Mouse (Mus musculus) megakaryocyte-erythroid progenitor cell, adult 5-6 weeks (primary cell): ENCODE results near the gene Lrrc17. TPM values are rescaled to one million over a fixed set of nuclear protein-coding genes. Genes with fewer than 3 reads are reported as not detected.
A peak's percentile ranks its signal among the peaks of the same experiment; 100 is the strongest.
"Not testable (repeated sequence)": the region's sequence is repeated elsewhere in the genome, so short reads cannot be mapped to it uniquely, and the experiment has no call there.

ENCODE experiments used
- ATAC-seq: replicated peaks from 2 replicates; pipeline ENCODE4 v1.8.0; 2016; ENCODE audit warnings: mild to moderate bottlenecking, inconsistent platforms; ENCODE audit not compliant: severe bottlenecking, poor library complexity, low FRiP score, low TSS enrichment
- total RNA-seq, 2 experiments: library from RNA; stranded (forward) in 1 of 2; stranded (reverse) in 1 of 2; fragments of 200-1000, 215-1000 nt in 1 of 2; fragments of >200 nt in 1 of 2; fragmentation: Nextera tagmentation in 1 of 2; gene quantifications; 2 replicates each; pipeline ENCODE4 v1.2.3; 2014 to 2017

Lrrc17 gene
- total RNA-seq, 2 experiments from 2014 or later: not detected

- ATAC-seq: no peak
Measured at GRCm38 (mm10) chr5:21588220-21588619, 44.9 kb downstream of the Lrrc17 start.

GRCm38 (mm10) chr5:21592106-21592505 lies 48.7 kb downstream of the Lrrc17 start:
- no peak for ATAC-seq

GRCm38 (mm10) chr5:21593201-21593709 lies 49.9 kb downstream of the Lrrc17 start:
- no peak for ATAC-seq

- ATAC-seq: not testable (repeated sequence)
Measured at GRCm38 (mm10) chr5:21599536-21599935, 56.2 kb downstream of the Lrrc17 start.

GRCm38 (mm10) chr5:21599961-21600360 lies 56.6 kb downstream of the Lrrc17 start:
- ATAC-seq: no peak

GRCm38 (mm10) chr5:21605936-21606335 lies 62.6 kb downstream of the Lrrc17 start:
- ATAC-seq: no peak

GRCm38 (mm10) chr5:21608311-21609304 lies 65.2 kb downstream of the Lrrc17 start:
- ATAC-seq: no peak

GRCm38 (mm10) chr5:21610996-21611395 lies 67.6 kb downstream of the Lrrc17 start:
- no peak for ATAC-seq

- 0 out of 2 replicates have a peak, but pooled peaks have one; percentile 26 for ATAC-seq
Measured at GRCm38 (mm10) chr5:21614299-21614698, 70.9 kb downstream of the Lrrc17 start.

- ATAC-seq: peak; percentile 59
Measured at GRCm38 (mm10) chr5:21616450-21617009, 73.2 kb downstream of the Lrrc17 start.

Other genes starting within 250 kb of the Lrrc17 start
- gene Fgl2, start 170.9 kb upstream of the Lrrc17 start, total RNA-seq (2014; fragmentation: Nextera tagmentation): 1.2 and 1.8 TPM in 2 replicates
- gene Fgl2, start 170.9 kb upstream of the Lrrc17 start, total RNA-seq (2017): 1.6 and 5.8 TPM in 2 replicates
- gene Ccdc146, start 118.9 kb upstream of the Lrrc17 start, total RNA-seq (2014; fragmentation: Nextera tagmentation): not detected in 2 replicates
- not detected in 2 replicates for gene Ccdc146, start 118.9 kb upstream of the Lrrc17 start, total RNA-seq (2017)
- 12.4 and 15.2 TPM in 2 replicates for gene Fam185a, start 118.6 kb upstream of the Lrrc17 start, total RNA-seq (2014; fragmentation: Nextera tagmentation)
- gene Fam185a, start 118.6 kb upstream of the Lrrc17 start, total RNA-seq (2017): 10.8 and 25.8 TPM in 2 replicates
- gene Fbxl13, start 102.1 kb downstream of the Lrrc17 start, total RNA-seq (2014; fragmentation: Nextera tagmentation): 1.8 and 7.1 TPM in 2 replicates
- gene Fbxl13, start 102.1 kb downstream of the Lrrc17 start, total RNA-seq (2017): 2.3 and 3.3 TPM in 2 replicates
- 22.5 and 43.9 TPM in 2 replicates for gene Armc10, start 102.3 kb downstream of the Lrrc17 start, total RNA-seq (2014; fragmentation: Nextera tagmentation)
- gene Armc10, start 102.3 kb downstream of the Lrrc17 start, total RNA-seq (2017): 49.9 and 69.3 TPM in 2 replicates
- gene Napepld, start 157.8 kb downstream of the Lrrc17 start, total RNA-seq (2014; fragmentation: Nextera tagmentation): 2.3 and 3.7 TPM in 2 replicates
- 1.4 and 3.0 TPM in 2 replicates for gene Napepld, start 157.8 kb downstream of the Lrrc17 start, total RNA-seq (2017)
- 106 and 173 TPM in 2 replicates for gene Pmpcb, start 193.6 kb downstream of the Lrrc17 start, total RNA-seq (2014; fragmentation: Nextera tagmentation)
- 115 and 144 TPM in 2 replicates for gene Pmpcb, start 193.6 kb downstream of the Lrrc17 start, total RNA-seq (2017)
- 83.7 and 90.8 TPM in 2 replicates for gene Dnajc2, start 241.7 kb downstream of the Lrrc17 start, total RNA-seq (2014; fragmentation: Nextera tagmentation)
- 295 and 297 TPM in 2 replicates for gene Dnajc2, start 241.7 kb downstream of the Lrrc17 start, total RNA-seq (2017)
- 112 and 129 TPM in 2 replicates for gene Psmc2, start 241.7 kb downstream of the Lrrc17 start, total RNA-seq (2014; fragmentation: Nextera tagmentation)
- 158 and 160 TPM in 2 replicates for gene Psmc2, start 241.7 kb downstream of the Lrrc17 start, total RNA-seq (2017)